Mouse (Mus musculus): ENCODE measurements around the gene Aifm2.

The Aifm2 gene

DNA sequence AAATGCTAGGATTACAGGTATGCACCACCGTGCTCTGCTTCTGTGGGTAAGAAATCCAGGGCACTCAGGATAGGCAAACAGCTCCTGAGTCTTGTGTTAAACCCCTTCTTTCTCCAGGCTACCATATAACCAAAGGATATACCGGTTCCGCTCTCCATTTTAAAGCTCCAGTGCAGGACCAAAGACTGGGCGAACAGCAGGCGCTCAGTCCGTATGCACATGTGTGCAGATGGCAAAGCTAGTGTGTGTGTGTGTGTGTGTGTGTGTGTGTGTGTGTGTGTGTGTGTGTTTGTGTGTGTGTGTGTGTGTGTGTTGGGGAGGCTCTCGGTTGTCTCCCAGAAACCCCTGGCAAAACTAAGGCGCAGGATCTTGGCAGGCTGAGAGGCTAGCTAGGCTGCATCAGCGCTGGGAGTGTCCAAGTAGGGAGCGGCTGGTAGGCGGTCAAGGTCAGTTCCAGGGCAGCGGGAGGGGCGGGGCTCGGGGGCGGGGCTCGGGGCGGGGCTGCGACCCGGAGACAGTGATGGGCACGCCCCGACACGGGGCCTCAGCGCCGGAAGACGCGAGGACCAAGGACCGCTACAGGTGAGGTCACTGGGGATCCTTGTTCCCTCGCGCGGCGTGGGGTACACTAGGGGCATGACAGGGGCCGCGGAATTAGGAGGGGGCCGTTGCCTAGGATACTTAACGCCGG, at the start of gene Aifm2:
Gene Aifm2 (plus strand): TSS at position 493 of the 691 bp plus-strand sequence.
- peak; percentile 83 for DNase-seq

DNA sequence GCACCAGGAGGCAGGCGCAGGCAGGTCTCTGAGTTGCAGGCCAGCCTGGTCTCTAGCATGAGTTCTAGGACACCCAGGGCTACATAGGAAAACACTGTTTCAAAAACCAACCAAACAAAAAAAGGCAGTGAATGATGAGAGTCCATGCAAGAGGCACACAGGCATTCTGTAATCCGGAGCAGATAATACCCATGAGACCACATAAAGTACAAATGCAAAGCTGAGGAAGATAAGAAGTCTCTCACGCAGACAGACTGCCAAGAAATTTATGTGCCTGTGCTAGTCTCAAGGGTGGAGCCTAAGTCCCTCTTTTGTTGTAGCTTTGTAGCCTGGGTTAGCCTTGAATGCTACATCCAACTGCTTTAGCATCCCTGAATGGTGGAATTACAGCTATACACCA, 49.4 kb upstream of the Aifm2 start:
- DNase-seq: no peak

DNA sequence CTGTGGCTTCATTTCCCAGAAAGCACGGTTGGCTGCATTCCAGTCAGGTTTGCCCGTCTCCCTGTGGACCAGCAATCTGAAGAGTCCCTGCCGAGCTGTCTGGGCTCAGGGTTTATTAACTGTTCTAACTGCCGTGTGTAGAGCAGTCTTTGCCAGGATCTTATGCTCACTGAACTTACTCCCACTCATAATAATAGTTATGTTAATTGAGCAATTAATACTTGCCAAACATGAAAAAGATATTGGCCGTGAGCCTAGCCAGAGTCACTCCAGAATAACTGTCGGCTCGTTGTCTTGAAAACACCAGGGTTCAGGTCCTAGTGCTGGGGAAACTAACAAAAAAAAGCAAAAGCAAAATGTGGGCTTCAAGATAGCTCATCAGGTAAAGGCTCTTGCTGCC, 45.8 kb upstream of the Aifm2 start:
- no peak for DNase-seq

GRCm38 (mm10) chr10:61669896-61670295, 45.2 kb upstream of the Aifm2 start:
- DNase-seq: no peak

DNA sequence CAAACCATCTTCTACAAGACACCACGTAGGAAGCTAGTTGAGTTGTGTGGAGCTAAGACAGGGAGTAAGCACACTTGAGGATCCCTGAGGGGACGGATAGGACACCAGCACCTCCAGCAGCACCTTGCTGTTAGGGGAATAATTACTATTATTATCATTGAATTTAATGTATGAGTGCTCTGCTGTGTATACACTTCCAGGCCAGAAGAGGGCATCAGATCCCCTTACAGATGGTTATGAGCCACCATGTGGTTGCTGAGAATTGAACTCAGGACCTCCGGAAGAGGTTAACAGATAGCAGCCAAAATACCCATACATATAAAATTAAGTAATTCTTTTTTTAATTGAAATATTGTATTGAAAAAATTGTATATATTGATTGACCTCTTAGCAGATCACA, 44.3 kb upstream of the Aifm2 start:
- DNase-seq: no peak

DNA sequence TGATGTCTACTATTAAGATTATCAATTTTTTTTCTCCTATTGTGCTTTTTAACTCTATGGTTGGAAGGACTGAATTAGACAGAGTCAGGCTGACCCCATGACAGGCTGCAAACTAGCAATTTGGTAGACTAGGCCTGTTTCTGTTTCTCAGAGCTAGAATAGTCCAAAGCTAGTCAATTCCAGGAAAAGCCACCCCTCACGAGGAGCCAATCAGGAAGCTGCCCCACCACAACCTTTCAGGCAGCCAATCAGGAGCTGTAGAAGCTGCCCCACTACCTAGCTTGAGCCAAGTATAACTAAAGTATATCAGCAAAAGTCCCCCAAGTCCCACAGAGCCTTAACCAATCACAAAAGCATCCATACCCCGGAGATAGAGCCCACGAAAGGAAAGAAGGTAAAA, 39.1 kb upstream of the Aifm2 start:
- no peak for DNase-seq

DNA sequence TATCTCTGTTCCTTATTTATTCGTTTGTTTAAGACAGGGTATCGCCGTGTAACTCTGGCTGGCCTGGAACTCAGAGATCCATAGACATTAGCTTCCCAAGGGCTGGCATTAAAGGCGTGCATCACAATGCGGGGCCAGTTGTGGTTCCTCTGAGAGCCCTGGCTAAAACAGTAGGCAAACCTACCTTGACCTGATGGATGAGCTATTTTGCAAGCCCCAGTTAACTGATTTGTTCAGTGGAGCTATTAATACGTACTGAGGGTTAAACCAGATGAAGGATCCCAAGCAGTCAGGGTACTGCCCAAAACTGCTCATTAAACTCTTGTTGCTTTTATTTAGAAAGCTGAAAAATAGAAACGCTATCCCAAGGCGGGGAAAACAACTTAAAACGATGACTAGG, 35.5 kb upstream of the Aifm2 start:
- no peak for DNase-seq

DNA sequence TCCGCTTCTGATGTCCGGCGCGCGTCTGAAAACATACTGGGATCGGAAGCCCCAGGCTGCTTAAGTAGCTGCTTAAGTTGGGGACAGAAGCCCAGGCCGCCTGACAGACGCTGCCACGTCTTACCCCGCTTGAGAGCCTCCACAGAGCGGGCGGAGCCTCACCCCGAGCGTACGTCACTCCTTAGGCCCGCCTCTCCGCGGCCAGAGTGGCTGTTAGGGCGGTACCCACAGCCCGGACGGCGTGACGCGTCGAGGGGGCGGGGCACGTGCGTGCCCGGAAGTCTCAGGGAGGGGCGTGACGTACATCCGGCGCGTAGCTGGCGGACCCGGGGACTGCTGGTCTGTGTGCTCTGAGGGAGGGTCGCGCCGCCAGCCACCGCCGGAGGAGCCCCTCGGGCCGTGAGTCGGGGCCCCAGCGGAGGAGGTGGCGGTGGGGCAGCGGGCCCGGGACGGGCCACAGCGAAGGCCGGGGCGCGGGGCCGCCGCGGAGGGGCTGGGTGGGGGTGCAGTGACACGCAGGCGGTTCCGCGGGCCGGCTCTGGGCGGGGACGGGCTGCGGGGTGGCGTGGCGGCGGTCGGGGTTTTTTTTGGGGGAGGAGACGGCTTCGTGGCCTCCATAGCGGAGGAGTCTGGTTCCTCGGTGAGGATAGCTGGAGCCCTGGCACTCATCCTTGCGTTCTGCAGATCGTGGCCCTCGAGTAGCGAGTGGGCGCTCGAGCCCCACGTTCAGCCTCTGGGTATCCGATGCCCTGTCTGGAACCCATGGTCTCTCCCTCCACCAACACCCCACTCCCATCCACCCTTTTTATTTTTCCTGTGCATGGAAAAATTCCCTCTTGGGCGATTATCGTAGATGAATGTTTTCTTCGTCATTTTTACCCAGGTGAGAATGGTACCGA, 34.8 kb upstream of the Aifm2 start, which contains the start of gene Sar1a:
Gene Sar1a (plus strand): TSS at position 285 of the 899 bp plus-strand sequence.
- DNase-seq: peak; percentile 98

- no peak for DNase-seq
These were observed 25.7 kb upstream of the Aifm2 start for GRCm38 (mm10) chr10:61689405-61689804.

- DNase-seq: no peak
These were observed 21.5 kb upstream of the Aifm2 start for GRCm38 (mm10) chr10:61693563-61693962.

GRCm38 (mm10) chr10:61694870-61695670, 20.0 kb upstream of the Aifm2 start, which contains the start of gene Tysnd1:
TSS of gene Tysnd1 (plus strand) at chr10:61695514.
- peak; percentile 99 for DNase-seq

GRCm38 (mm10) chr10:61695703-61696559, 19.1 kb upstream of the Aifm2 start:
- DNase-seq: peak; percentile 31

GRCm38 (mm10) chr10:61696560-61696823, 18.6 kb upstream of the Aifm2 start:
- DNase-seq: no peak

DNA sequence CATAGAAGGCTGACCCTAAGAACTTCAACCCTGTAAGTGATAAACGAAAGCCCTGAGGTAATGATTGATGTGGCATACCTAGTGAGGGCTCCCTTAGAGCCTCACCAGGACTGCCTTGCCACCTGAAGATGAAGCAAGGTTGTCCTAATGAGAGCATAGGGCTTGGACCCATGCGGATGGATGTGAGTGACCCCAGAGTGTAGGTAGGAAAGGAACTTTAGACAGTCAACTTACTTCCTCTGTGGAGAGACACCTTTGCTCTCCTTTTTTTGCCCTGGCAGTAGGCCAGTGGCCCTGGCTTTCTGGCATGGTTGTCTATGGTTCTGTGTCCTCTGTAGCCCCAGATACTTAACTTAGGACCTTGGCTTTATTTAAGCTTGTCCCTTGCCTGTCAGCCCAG, 18.0 kb upstream of the Aifm2 start:
- DNase-seq: no peak

- DNase-seq: no peak
These were observed 10.4 kb upstream of the Aifm2 start for GRCm38 (mm10) chr10:61704663-61705062.

DNA sequence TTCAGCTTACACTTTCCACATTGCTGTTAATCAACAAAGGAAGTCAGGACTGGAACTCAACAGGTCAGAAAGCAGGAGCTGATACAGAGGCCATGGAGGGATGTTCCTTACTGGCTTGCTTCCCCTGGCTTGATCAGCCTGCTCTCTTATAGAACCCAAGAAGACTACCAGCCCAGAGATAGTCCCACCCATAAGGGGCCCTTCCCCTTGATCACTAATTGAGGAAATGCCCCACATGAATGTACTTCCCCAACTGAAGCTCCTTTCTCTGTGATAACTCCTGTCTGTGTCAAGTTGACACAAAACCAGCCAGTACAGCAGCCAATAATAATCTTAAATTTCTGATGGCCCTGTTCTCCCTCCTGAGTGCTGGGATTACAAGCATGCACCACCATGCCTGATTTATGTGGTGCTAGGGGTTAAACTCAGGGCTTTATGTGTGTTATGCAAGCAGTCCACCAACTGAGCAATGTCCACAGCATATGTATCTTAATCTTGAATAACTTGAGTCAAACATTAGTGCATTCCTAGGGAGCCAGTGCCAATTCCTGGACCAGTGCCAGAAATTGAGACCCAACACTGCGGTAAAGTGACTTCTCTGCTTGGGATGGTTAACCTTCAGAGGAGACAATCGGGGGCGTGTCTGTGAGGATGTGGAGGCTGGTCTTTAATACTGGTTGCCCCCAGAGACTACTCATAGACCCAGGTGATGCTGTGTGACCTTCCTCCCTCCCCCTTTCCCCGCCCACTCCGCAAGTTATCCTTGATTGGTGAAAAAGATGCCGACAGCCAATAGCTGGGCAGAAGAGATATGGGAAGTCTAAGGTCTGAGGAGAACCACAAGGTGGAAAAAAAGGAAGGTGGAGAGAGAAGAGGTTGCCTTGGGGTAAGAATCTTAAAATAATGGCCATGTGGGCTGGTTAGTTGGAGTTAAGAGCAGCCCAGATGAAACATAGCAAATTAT, 8.4 kb upstream of the Aifm2 start:
- no peak for DNase-seq

DNA sequence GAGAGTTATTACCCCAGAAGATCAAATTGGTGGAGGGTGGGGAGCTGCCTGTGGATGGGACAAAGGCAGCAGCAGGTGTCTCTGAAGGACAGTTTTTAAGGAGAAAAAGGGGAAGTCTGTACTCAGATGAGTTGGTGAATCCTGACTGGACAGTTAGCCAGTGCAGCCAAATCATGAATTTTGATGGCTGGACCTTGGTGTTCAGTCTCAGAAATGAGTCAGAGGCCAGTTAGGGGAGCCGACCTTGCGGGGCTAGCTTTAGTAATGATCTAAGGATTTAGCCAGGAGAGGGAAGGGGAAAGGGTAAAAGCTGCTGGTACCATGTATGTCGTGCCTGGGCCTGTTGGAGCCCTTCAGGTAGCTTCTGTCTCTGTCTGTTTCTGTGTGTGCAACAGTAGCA, 1.5 kb upstream of the Aifm2 start:
- no peak for DNase-seq

DNA sequence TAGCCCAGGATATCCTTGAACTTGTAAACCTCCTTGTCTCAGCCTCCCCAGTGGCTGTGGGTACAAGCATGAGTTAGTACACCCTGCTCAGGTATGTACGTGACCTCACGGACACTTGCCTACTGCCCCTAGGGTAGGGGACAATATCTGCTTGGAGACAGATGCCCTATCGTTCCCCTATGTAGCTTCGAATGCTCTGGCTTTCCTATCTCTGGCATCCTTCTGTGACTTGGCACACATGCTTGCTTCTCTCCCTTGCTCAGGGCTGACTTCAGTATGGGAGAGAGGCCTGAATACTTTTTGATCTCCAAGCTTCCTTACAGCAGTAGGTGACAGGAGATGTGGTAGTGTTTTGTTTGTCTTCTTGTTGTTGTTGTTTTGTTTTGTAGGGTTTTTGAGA, 917 bp upstream of the Aifm2 start:
- DNase-seq: no peak

DNA sequence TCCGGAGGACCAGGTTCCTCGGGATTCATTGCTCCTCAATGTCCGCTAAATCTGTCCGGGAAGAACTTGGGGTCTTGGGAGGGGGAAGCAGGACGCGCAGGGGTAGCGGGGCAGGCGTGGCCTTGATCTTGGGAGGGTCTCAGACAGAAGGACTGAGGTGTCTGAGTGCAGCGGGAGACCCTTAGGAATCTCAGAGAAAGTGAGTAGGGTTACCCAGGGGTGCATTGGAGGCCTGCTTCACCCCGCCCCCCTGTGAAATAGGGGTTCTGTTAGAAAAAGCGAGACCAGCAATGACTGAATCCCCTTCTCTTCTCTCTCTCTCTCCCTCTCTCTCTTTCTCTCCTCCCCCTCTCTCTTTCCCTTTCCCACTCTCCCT, 387 bp downstream of the Aifm2 start:
- DNase-seq: no peak

DNA sequence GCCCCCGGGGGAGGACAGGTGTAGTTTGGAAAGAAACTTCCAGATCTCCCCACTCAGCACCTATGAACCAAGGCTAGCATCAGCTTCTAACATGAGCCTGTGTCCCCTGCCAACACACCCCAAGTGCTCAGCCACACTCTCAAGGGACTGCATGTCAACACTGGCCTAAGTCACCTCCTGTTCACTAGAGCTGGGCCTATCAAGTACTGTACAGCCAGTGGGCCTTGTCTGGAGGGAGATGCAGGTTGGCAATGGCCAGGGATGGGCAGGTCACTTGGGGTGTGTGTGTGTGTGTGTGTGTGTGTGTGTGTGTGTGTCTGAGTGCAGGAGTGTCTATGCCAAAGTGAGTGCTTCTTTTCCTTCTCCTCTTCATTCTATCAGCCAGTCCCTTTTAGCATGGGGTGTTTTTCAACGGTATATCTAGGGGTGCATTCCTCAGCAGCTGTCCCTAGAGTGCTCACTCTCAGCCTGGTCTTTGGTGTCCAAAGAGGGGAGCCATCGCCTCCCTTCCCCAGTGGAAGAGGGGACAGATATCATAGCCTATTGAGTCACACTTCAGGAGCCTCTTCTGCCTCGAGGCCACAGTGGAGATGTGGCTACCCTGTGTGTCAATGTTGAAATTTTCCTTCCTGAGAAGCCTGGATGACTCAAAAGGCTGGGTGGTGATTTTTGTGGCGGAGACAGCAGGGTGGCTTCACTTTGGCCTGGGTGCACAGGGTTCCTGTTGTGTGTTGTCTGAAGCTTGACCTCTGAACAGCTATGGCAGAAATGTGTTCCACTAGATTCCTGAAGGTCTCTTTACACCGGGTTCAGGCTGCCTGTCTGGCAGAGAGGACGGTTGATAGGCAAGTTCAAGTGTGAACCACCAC, 1.2 kb downstream of the Aifm2 start:
- DNase-seq: no peak
